Mouse (Mus musculus): ENCODE measurements around the gene Agl.

DNA sequence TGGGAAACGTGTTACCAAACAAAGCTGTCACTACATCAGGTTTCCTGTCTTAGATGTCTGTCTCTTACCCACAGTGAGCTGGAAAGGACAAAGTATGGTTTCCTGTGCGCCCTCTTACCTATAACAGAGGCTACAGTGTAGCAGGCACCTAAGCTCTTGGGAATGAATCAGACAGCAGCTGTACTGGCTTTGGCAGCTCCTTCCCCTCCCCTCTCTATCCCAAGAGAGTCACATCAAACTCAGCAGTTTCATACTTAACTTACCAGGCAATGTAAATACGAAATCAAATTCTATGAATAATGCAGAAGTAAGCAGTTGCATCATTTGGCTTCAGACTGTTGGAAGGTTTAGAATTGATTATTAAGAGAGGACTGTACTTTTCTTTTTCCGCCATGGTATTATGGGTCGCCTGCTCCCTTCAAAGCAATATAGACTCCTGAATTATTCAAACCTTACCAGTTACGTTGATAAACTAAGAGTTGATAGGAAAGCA lies 7.4 kb upstream of the Agl start:
- TF ChIP-seq CTCF (IDR thresholded peaks at IDR 0.05; ENCODE audit: extremely low read depth, insufficient read length, insufficient replicate concordance, low read depth, low read length) (no peak), POLR2A (IDR thresholded peaks at IDR 0.05; ENCODE audit: low read depth, low read length) (no peak)

Measured in small intestine, adult 2 months (tissue).